Mouse (Mus musculus): ENCODE data around the gene Fry. TPM values are rescaled to one million over a fixed set of nuclear protein-coding genes. Genes with fewer than 3 reads are reported as not detected.

The Fry gene
- polyA plus RNA-seq, 1 experiment from 2014 or later: 7.1 TPM

GRCm38 (mm10) chr5:150290494-150291199 lies 172.2 kb downstream of the Fry start:
- no peak overlapping the region for H3K4me2 ChIP-seq
- H3K9me3 ChIP-seq: no peaks in the 10 kb centered on the region
- no peak overlapping the region for H3K4me3 ChIP-seq
- 72% methylated on average over 4 of the region's 4 CpGs for WGBS
- H3K36me3 ChIP-seq: no peaks in the 10 kb centered on the region
- H3K9ac ChIP-seq: no peak overlapping the region
- no peaks in the 10 kb centered on the region for H3K4me1 ChIP-seq
- no peaks in the 10 kb centered on the region for H3K27me3 ChIP-seq
- ATAC-seq (ENCODE audit: borderline replicate concordance, extremely low read depth, low FRiP score, low TSS enrichment): no peak
- H3K27ac ChIP-seq: no peak overlapping the region

- Histone ChIP-seq H3K36me3 (no peaks in the 10 kb centered on the region), H3K4me2 (no peak overlapping the region), H3K27ac (no peak overlapping the region), H3K27me3 (no peaks in the 10 kb centered on the region), H3K4me3 (no peak overlapping the region), H3K9ac (no peak overlapping the region), H3K9me3 (no peaks in the 10 kb centered on the region), H3K4me1 (no peaks in the 10 kb centered on the region)
- WGBS: 80% methylated on average over 6 of the region's 6 CpGs
- no peak for ATAC-seq (ENCODE audit: borderline replicate concordance, extremely low read depth, low FRiP score, low TSS enrichment)
Observed at GRCm38 (mm10) chr5:150291216-150291615, 172.8 kb downstream of the Fry start.

GRCm38 (mm10) chr5:150292186-150292585 lies 173.7 kb downstream of the Fry start:
- 30% methylated on average over 3 of the region's 3 CpGs for WGBS
- no peaks in the 10 kb centered on the region for H3K27me3 ChIP-seq
- H3K9me3 ChIP-seq: no peaks in the 10 kb centered on the region
- H3K4me3 ChIP-seq: no peak overlapping the region
- ATAC-seq (ENCODE audit: borderline replicate concordance, extremely low read depth, low FRiP score, low TSS enrichment): no peak; the same call in 1 of the 2 replicates
- no peaks in the 10 kb centered on the region for H3K4me1 ChIP-seq
- no peak overlapping the region for H3K4me2 ChIP-seq
- H3K27ac ChIP-seq: no peak overlapping the region
- no peaks in the 10 kb centered on the region for H3K36me3 ChIP-seq
- no peak overlapping the region for H3K9ac ChIP-seq

GRCm38 (mm10) chr5:150294306-150294705 lies 175.9 kb downstream of the Fry start:
- 46% methylated on average over 11 of the region's 11 CpGs for WGBS
- no peaks in the 10 kb centered on the region for H3K4me1 ChIP-seq
- no peaks in the 10 kb centered on the region for H3K9me3 ChIP-seq
- H3K27me3 ChIP-seq: no peaks in the 10 kb centered on the region
- ATAC-seq (ENCODE audit: borderline replicate concordance, extremely low read depth, low FRiP score, low TSS enrichment): no peak
- no peak overlapping the region for H3K9ac ChIP-seq
- no peaks in the 10 kb centered on the region for H3K36me3 ChIP-seq
- no peak overlapping the region for H3K4me2 ChIP-seq
- H3K27ac ChIP-seq: no peak overlapping the region
- H3K4me3 ChIP-seq: no peak overlapping the region

- H3K4me3 ChIP-seq: no peak overlapping the region
- H3K4me2 ChIP-seq: no peak overlapping the region
- H3K9ac ChIP-seq: no peak overlapping the region
- no peaks in the 10 kb centered on the region for H3K27me3 ChIP-seq
- ATAC-seq (ENCODE audit: borderline replicate concordance, extremely low read depth, low FRiP score, low TSS enrichment): no peak
- 54% methylated on average over 11 of the region's 11 CpGs for WGBS
- no peaks in the 10 kb centered on the region for H3K36me3 ChIP-seq
- no peaks in the 10 kb centered on the region for H3K4me1 ChIP-seq
- H3K27ac ChIP-seq: no peak overlapping the region
- H3K9me3 ChIP-seq: no peaks in the 10 kb centered on the region
Observed at GRCm38 (mm10) chr5:150295096-150295495, 176.7 kb downstream of the Fry start.

GRCm38 (mm10) chr5:150298969-150299368 lies 180.5 kb downstream of the Fry start:
- Histone ChIP-seq H3K4me2 (no peak overlapping the region), H3K4me3 (no peak overlapping the region), H3K9ac (no peak overlapping the region), H3K36me3 (no peaks in the 10 kb centered on the region), H3K27me3 (no peaks in the 10 kb centered on the region), H3K27ac (no peak overlapping the region), H3K9me3 (no peaks in the 10 kb centered on the region), H3K4me1 (no peaks in the 10 kb centered on the region)
- WGBS: 80% methylated on average over 6 of the region's 6 CpGs
- ATAC-seq (ENCODE audit: borderline replicate concordance, extremely low read depth, low FRiP score, low TSS enrichment): no peak

- 68% methylated on average over 2 of the region's 2 CpGs for WGBS
Observed at GRCm38 (mm10) chr5:150302123-150302522, 183.7 kb downstream of the Fry start.

GRCm38 (mm10) chr5:150302996-150303395 lies 184.6 kb downstream of the Fry start:
- Histone ChIP-seq H3K36me3 (no peaks in the 10 kb centered on the region), H3K4me3 (no peak overlapping the region), H3K9me3 (no peaks in the 10 kb centered on the region), H3K27me3 (no peaks in the 10 kb centered on the region), H3K27ac (no peak overlapping the region), H3K4me2 (no peak overlapping the region), H3K4me1 (no peaks in the 10 kb centered on the region), H3K9ac (no peak overlapping the region)
- ATAC-seq (ENCODE audit: borderline replicate concordance, extremely low read depth, low FRiP score, low TSS enrichment): no peak
- whole genome bisulfite sequencing: 46% methylated on average over 5 of the region's 5 CpGs

More at GRCm38 (mm10) chr5:150302123-150302522, 183.7 kb downstream of the Fry start:
- H3K4me1 ChIP-seq: no peaks in the 10 kb centered on the region
- no peak overlapping the region for H3K9ac ChIP-seq
- H3K27ac ChIP-seq: no peak overlapping the region
- no peaks in the 10 kb centered on the region for H3K9me3 ChIP-seq
- no peak overlapping the region for H3K4me3 ChIP-seq
- no peak overlapping the region for H3K4me2 ChIP-seq
- H3K36me3 ChIP-seq: no peaks in the 10 kb centered on the region
- ATAC-seq (ENCODE audit: borderline replicate concordance, extremely low read depth, low FRiP score, low TSS enrichment): no peak
- no peaks in the 10 kb centered on the region for H3K27me3 ChIP-seq

GRCm38 (mm10) chr5:150306497-150306896 lies 188.1 kb downstream of the Fry start:
- Histone ChIP-seq H3K4me3 (no peak overlapping the region), H3K27me3 (no peaks in the 10 kb centered on the region), H3K27ac (no peak overlapping the region), H3K4me2 (no peak overlapping the region), H3K36me3 (no peaks in the 10 kb centered on the region), H3K4me1 (no peaks in the 10 kb centered on the region), H3K9ac (no peak overlapping the region), H3K9me3 (no peaks in the 10 kb centered on the region)
- 80% methylated on average over 5 of the region's 5 CpGs for WGBS
- no peak for ATAC-seq (ENCODE audit: borderline replicate concordance, extremely low read depth, low FRiP score, low TSS enrichment)

GRCm38 (mm10) chr5:150313229-150313628 lies 194.8 kb downstream of the Fry start:
- no peaks in the 10 kb centered on the region for H3K9me3 ChIP-seq
- no peak overlapping the region for H3K9ac ChIP-seq
- no peaks in the 10 kb centered on the region for H3K36me3 ChIP-seq
- no peak overlapping the region for H3K4me3 ChIP-seq
- H3K27ac ChIP-seq: no peak overlapping the region
- no peaks in the 10 kb centered on the region for H3K4me1 ChIP-seq
- ATAC-seq (ENCODE audit: borderline replicate concordance, extremely low read depth, low FRiP score, low TSS enrichment): no peak
- H3K4me2 ChIP-seq: no peak overlapping the region
- H3K27me3 ChIP-seq: no peaks in the 10 kb centered on the region
- WGBS: 60% methylated on average over 2 of the region's 2 CpGs

- H3K27me3 ChIP-seq: no peaks in the 10 kb centered on the region
- ATAC-seq (ENCODE audit: borderline replicate concordance, extremely low read depth, low FRiP score, low TSS enrichment): no peak
- H3K4me2 ChIP-seq: no peak overlapping the region
- no peaks in the 10 kb centered on the region for H3K4me1 ChIP-seq
- no peak overlapping the region for H3K9ac ChIP-seq
- H3K36me3 ChIP-seq: no peaks in the 10 kb centered on the region
- 91% methylated on average over 6 of the region's 6 CpGs for WGBS
- H3K4me3 ChIP-seq: no peak overlapping the region
- H3K27ac ChIP-seq: no peak overlapping the region
- no peaks in the 10 kb centered on the region for H3K9me3 ChIP-seq
Observed at GRCm38 (mm10) chr5:150314582-150314981, 196.1 kb downstream of the Fry start.

GRCm38 (mm10) chr5:150325411-150325810 lies 207.0 kb downstream of the Fry start:
- ATAC-seq (ENCODE audit: borderline replicate concordance, extremely low read depth, low FRiP score, low TSS enrichment): no peak
- Histone ChIP-seq H3K9ac (no peak overlapping the region), H3K4me2 (no peak overlapping the region), H3K27ac (no peak overlapping the region), H3K9me3 (no peaks in the 10 kb centered on the region), H3K4me3 (no peak overlapping the region), H3K4me1 (no peaks in the 10 kb centered on the region), H3K36me3 (no peaks in the 10 kb centered on the region), H3K27me3 (no peaks in the 10 kb centered on the region)
- 55% methylated on average over 5 of the region's 5 CpGs for WGBS

GRCm38 (mm10) chr5:150328686-150329085 lies 210.2 kb downstream of the Fry start:
- Histone ChIP-seq H3K4me3 (no peak overlapping the region), H3K9ac (no peak overlapping the region), H3K27ac (no peak overlapping the region), H3K36me3 (no peaks in the 10 kb centered on the region), H3K4me1 (no peaks in the 10 kb centered on the region), H3K4me2 (no peak overlapping the region), H3K9me3 (no peaks in the 10 kb centered on the region), H3K27me3 (no peaks in the 10 kb centered on the region)
- 87% methylated on average over 6 of the region's 6 CpGs for WGBS
- ATAC-seq (ENCODE audit: borderline replicate concordance, extremely low read depth, low FRiP score, low TSS enrichment): no peak
